Mouse (Mus musculus): Measurements from ENCODE around the gene Ralgapa2.

DNA sequence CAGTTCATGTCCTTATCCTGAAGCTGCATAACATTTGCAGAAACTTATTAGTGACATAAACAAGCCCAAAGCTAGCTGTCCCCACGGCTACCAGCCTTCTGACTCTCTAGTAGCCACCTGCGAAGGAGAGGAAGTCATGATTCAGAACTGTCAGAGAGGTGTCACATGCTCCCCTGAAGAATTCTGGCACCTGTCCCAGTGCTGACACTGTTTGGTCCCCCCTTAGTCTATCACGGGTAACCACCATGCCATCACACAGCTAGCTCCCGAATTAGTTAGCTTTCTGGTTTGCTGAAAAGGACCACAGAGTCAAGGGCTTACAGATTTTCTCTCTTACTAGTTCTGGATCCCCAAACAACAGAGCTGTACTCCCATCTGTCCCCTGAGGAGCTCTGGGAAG is 247.1 kb downstream of the Ralgapa2 start:
- TF ChIP-seq TAL1 (IDR thresholded peaks at IDR 0.05; ENCODE audit: low read length): no peak
- TF ChIP-seq GATA1 (IDR thresholded peaks at IDR 0.05; ENCODE audit: low read length): no peak

Measured in erythroblast, embryonic 14.5 days (primary cell).